ENCODE assay signal across 8 mouse cellular contexts in genomic region chr9:108459939-108460318, GRCm38 (mm10). TPM values are rescaled to one million over a fixed set of nuclear protein-coding genes. Genes with fewer than 3 reads are reported as not detected.
DNase-seq lines count a peak whose midpoint lies in the region; ATAC-seq and TF ChIP-seq lines count a peak whose summit lies in the region.

No protein-coding gene starts in this region.

- peaks cover 33% of the 10 kb centered on the region for H3K36me3 ChIP-seq in limb, embryonic 10.5 days
- H3K36me3 ChIP-seq in neural tube, embryonic 12.5 days: peaks cover 23% of the 10 kb centered on the region

- no peak for TF ChIP-seq CTCF in layer of hippocampus, adult 2 months (conservative IDR thresholded peaks at IDR 0.05)

- H3K9ac ChIP-seq in neural tube, embryonic 12.5 days: no peak overlapping the region; the same call in 1 of the 2 replicates

- 95% methylated on average over 1 of the region's 1 CpGs for WGBS in limb, embryonic 10.5 days
- 98% methylated on average over 1 of the region's 1 CpGs for WGBS in neural tube, embryonic 12.5 days

- peak overlapping the region; percentile 98 for H3K4me3 ChIP-seq in layer of hippocampus, adult 2 months
- peak overlapping the region; percentile 73 for H3K4me3 ChIP-seq in limb, embryonic 10.5 days
- H3K4me3 ChIP-seq in neural tube, embryonic 12.5 days: peak overlapping the region; percentile 85

- no peak for DNase-seq in layer of hippocampus, adult 2 months (ENCODE audit: low spot score in 2 of 2)
- no peak for DNase-seq in layer of hippocampus, adult 18-20 months (ENCODE audit: low spot score in 2 of 2)
- DNase-seq in fat pad, adult 2 months (ENCODE audit: extremely low read depth, low read depth, low spot score): peak; percentile 99
- DNase-seq in limb, embryonic 10.5 days (ENCODE audit: low spot score): no peak
- DNase-seq in layer of hippocampus, postnatal 36 days: no peak
- DNase-seq in gastrocnemius, postnatal 36 days: no peak
- no peak for DNase-seq in frontal cortex, adult 2 months (ENCODE audit: extremely low spot score in 1 of 2, low spot score in 1 of 2)

- H3K27me3 ChIP-seq in limb, embryonic 10.5 days (ENCODE audit: low read depth, poor library complexity, severe bottlenecking): no peaks in the 10 kb centered on the region
- H3K27me3 ChIP-seq in neural tube, embryonic 12.5 days (replicated peaks): no peaks in the 10 kb centered on the region

- H3K4me1 ChIP-seq in limb, embryonic 10.5 days: peaks cover 9% of the 10 kb centered on the region
- peaks cover 13% of the 10 kb centered on the region for H3K4me1 ChIP-seq in neural tube, embryonic 12.5 days

- peak overlapping the region; percentile 95 for H3K27ac ChIP-seq in layer of hippocampus, adult 2 months
- H3K27ac ChIP-seq in limb, embryonic 10.5 days: peak overlapping the region; percentile 89
- no peak overlapping the region for H3K27ac ChIP-seq in neural tube, embryonic 12.5 days

- intact Hi-C loops in gastrocnemius, postnatal 36 days (cut with DNase I): no loop called here

- H3K4me2 ChIP-seq in neural tube, embryonic 12.5 days (replicated peaks): peak overlapping the region; percentile 82

- ATAC-seq in neural tube, embryonic 12.5 days (ENCODE audit: low FRiP score, low read depth): peak; percentile 27; the same call in 1 of the 2 replicates

- no peaks in the 10 kb centered on the region for H3K9me3 ChIP-seq in limb, embryonic 10.5 days (replicated peaks)
- H3K9me3 ChIP-seq in neural tube, embryonic 12.5 days: no peaks in the 10 kb centered on the region

RNA-seq across cellular contexts. Expression of gene Ccdc71, which starts 0.4 kb away (rescaled TPM):
- 10 to 100 TPM; 36.7 to 40.6 TPM for total RNA-seq in layer of hippocampus, adult 2 months (2021)
- 10 to 100 TPM; 34.7 to 40.2 TPM for total RNA-seq in layer of hippocampus, adult 18-20 months (2021)
- polyA plus RNA-seq in limb, embryonic 10.5 days (2016; fragmentation: Nextera tagmentation; extraction: Ambion mirVana): 62.8 and 65.8 TPM in 2 replicates
- 44.8 and 49.4 TPM in 2 replicates for polyA plus RNA-seq in neural tube, embryonic 12.5 days (2016; fragmentation: Nextera tagmentation; extraction: Ambion mirVana)
- 10 to 100 TPM; 32.0 to 37.2 TPM for total RNA-seq in layer of hippocampus, postnatal 36 days (2021)
- 10 to 100 TPM; 13.3 to 20.0 TPM for total RNA-seq in gastrocnemius, postnatal 36 days (2021)
- polyA plus RNA-seq in frontal cortex, adult 2 months (2012; rRNA removed): 22.3 and 22.6 TPM in 2 replicates

RNA-seq across cellular contexts. Expression of gene Klhdc8b, which starts 1.5 kb away (rescaled TPM):
- total RNA-seq in layer of hippocampus, adult 2 months (2021): 10 to 100 TPM; 16.7 to 19.6 TPM
- 10 to 100 TPM; 18.8 to 19.6 TPM for total RNA-seq in layer of hippocampus, adult 18-20 months (2021)
- polyA plus RNA-seq in limb, embryonic 10.5 days (2016; fragmentation: Nextera tagmentation; extraction: Ambion mirVana): 10.9 and 17.8 TPM in 2 replicates
- 51.1 and 63.4 TPM in 2 replicates for polyA plus RNA-seq in neural tube, embryonic 12.5 days (2016; fragmentation: Nextera tagmentation; extraction: Ambion mirVana)
- 10 to 100 TPM; 16.6 to 18.1 TPM for total RNA-seq in layer of hippocampus, postnatal 36 days (2021)
- 1 to 10 TPM; 1.7 to 3.1 TPM for total RNA-seq in gastrocnemius, postnatal 36 days (2021)
- 62.5 and 63.7 TPM in 2 replicates for polyA plus RNA-seq in frontal cortex, adult 2 months (2012; rRNA removed)

RNA-seq across cellular contexts. Expression of gene Lamb2, which starts 19.6 kb away (rescaled TPM):
- total RNA-seq in layer of hippocampus, adult 2 months (2021): 10 to 100 TPM; 29.3 to 30.7 TPM
- 10 to 100 TPM; 27.5 to 29.5 TPM for total RNA-seq in layer of hippocampus, adult 18-20 months (2021)
- polyA plus RNA-seq in limb, embryonic 10.5 days (2016; fragmentation: Nextera tagmentation; extraction: Ambion mirVana): 19.7 and 31.6 TPM in 2 replicates
- polyA plus RNA-seq in neural tube, embryonic 12.5 days (2016; fragmentation: Nextera tagmentation; extraction: Ambion mirVana): 28.6 and 29.4 TPM in 2 replicates
- total RNA-seq in layer of hippocampus, postnatal 36 days (2021): 10 to 100 TPM; 25.1 to 34.4 TPM
- total RNA-seq in gastrocnemius, postnatal 36 days (2021): 100 to 1,000 TPM; 118 to 129 TPM
- 36.6 and 38.1 TPM in 2 replicates for polyA plus RNA-seq in frontal cortex, adult 2 months (2012; rRNA removed)

RNA-seq across cellular contexts. Expression of gene BC048562, which starts 23.6 kb away (rescaled TPM):
- total RNA-seq in layer of hippocampus, adult 2 months (2021): not detected
- total RNA-seq in layer of hippocampus, adult 18-20 months (2021): not detected
- polyA plus RNA-seq in limb, embryonic 10.5 days (2016; fragmentation: Nextera tagmentation; extraction: Ambion mirVana): not detected in 2 replicates
- not detected in 2 replicates for polyA plus RNA-seq in neural tube, embryonic 12.5 days (2016; fragmentation: Nextera tagmentation; extraction: Ambion mirVana)
- total RNA-seq in layer of hippocampus, postnatal 36 days (2021): not detected
- total RNA-seq in gastrocnemius, postnatal 36 days (2021): not detected
- not detected in 2 replicates for polyA plus RNA-seq in frontal cortex, adult 2 months (2012; rRNA removed)

RNA-seq across cellular contexts. Expression of gene Usp19, which starts 30.5 kb away (rescaled TPM):
- total RNA-seq in layer of hippocampus, adult 2 months (2021): 100 to 1,000 TPM; 154 TPM
- total RNA-seq in layer of hippocampus, adult 18-20 months (2021): 100 to 1,000 TPM; 145 to 154 TPM
- polyA plus RNA-seq in limb, embryonic 10.5 days (2016; fragmentation: Nextera tagmentation; extraction: Ambion mirVana): 87.2 and 107 TPM in 2 replicates
- polyA plus RNA-seq in neural tube, embryonic 12.5 days (2016; fragmentation: Nextera tagmentation; extraction: Ambion mirVana): 104 TPM in 2 replicates
- total RNA-seq in layer of hippocampus, postnatal 36 days (2021): 100 to 1,000 TPM; 140 to 165 TPM
- 100 to 1,000 TPM; 105 to 120 TPM for total RNA-seq in gastrocnemius, postnatal 36 days (2021)
- 172 TPM in 2 replicates for polyA plus RNA-seq in frontal cortex, adult 2 months (2012; rRNA removed)

Comparison
In these comparisons a context has a peak if more than half of its experiments do, and no peak if none do; other contexts are left out.
1. RNA of gene Klhdc8b, which starts 1.5 kb away (total RNA-seq): 18.8 to 19.6 TPM in layer of hippocampus, adult 18-20 months, 16.7 to 19.6 TPM in layer of hippocampus, adult 2 months and 16.6 to 18.1 TPM in layer of hippocampus, postnatal 36 days; 1.7 to 3.1 TPM in gastrocnemius, postnatal 36 days; every median in the first group is over 4 times any median in the second.
2. Peak in every context shown above with its lines, with median percentiles within 50 percentile points of each other: H3K4me3 ChIP-seq.